Mouse (Mus musculus) urinary bladder, adult 2 months (tissue): ENCODE data around the gene Ppp1r16b. TPM values are rescaled to one million over a fixed set of nuclear protein-coding genes. Genes with fewer than 3 reads are reported as not detected.

Experiments
- DNase-seq: peaks from one replicate; pipeline ENCODE4 v3.0.0; 2022; ENCODE audit warnings: low spot score
- polyA plus RNA-seq: library from polyadenylated mRNA; depleted of rRNA; stranded (reverse); fragments of >200 nt; gene quantifications from 2 replicates; pipeline ENCODE4 v1.2.3, GENCODE M21; 2012

Gene Ppp1r16b
- polyA plus RNA-seq, 1 experiment, result 0.95 TPM

DNA sequence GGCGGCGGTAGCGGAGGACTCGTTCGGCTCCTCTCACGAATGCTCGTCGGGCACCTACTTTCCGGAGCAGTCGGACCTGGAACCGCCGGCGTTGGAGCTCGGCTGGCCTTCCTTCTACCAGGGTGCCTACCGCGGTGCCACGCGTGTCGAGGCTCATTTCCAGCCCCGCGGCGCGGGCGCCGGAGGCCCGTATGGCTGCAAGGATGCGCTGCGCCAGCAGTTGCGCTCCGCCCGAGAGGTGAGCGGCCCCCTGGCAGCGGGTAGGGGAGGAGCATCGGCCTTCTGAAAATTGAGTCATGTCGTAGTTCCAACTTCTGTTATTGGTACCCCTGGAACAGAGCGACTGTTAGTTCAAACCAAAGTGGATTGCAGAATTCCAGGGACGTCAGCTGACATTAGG is 103.2 kb downstream of the Ppp1r16b start:
- DNase-seq, result no peak

DNA sequence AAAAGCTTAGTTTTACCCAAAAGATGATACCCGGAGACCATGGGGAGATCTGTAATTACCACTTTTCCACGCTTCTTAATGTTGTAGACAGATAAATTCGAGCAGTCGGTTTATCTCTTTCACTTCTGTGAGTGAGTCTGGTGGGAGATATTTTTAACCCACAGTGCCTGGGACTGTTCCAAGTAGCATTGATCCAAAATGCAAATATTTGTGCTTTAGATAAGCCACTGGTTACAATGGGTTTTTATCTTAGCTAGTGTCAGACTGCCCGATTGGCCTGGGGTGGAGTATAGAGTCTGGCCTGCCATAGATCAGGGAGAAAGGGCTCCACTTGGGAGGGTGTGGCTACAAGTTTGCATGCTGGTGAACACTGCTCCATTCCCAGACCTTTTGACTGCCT is 103.6 kb downstream of the Ppp1r16b start:
- DNase-seq, result no peak

DNA sequence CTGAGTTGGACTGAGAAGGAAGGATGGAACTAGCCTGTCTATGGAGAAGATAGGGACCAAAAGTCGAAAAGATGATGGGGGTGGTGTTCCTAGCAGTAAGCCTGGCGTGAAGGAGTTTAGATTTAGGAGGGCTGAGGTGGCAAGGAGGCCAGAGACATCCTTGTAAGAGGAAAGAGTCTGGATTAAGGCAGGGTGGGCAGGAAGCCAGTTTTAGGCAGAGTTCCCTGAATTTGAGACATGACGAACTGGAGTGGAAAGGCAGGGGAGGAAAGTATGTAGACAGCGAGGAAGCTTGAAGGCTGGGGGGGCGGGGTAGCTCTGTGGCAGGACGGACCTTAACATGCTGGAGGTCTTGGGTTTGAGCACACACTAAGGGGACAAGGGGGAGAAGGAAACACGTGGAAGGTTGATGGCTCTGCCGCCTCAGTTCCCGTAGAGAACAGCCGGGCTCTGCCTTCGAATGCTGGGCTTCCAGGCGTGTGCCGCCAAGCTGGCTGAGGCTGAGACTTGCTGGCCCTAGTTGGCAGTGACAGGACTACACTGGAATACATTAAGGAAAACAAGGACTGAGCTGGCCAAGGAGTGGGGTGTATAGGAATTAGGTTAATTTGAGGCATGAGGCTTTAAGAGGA is 105.0 kb downstream of the Ppp1r16b start:
- no peak for DNase-seq

DNA sequence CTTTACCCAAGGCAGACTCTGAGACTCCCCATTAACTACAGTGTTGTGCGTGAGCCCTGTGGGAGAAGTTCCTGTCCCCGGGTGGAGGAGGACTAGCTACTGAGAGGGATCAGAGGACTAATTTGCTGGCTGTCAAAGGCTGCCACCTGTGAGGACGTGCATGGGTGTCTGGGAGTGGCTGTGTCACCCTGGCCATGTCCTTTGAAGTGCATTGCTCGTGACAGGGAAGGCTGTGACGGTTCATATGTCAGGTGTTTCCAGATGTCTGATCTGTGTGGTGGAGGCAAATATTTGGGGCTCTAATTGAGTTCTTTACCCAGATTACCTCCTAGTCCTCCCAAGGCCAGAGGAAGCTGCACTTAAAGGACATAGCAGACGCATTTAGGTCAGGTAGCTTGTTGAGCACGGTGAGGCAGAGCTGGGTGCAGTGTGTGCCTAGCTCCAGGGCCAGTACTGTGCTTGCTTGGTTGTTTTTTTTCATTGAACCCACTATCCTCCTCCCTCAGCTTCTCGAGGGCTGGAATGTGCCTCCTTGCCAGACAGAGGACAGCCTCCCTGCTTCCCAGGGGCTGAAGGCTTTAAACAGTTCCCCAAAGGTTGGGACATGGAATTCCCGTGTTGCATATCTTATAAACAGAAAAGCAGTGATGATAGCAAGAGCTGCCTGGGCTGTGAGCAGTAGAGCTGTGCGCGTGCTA is 106.0 kb downstream of the Ppp1r16b start:
- no peak for DNase-seq

DNA sequence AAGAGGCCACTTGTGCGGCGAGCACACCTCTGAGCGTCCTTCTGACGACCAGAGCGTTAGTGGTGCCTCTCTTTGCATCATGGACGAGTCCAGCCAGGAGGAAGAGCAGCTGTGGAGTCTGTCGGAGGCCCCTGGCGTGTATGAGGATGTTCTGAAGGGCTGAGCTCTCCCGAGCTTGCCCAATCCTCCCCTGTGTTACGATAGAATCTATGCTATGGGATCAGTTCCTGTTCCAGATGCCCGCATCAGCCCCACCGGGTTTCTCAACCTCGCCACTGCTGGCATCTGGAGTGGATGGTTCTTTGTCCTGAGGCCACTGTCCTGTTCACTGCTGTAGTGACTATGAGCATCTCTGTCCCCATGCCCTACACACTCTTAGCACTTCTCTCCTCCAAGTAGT is 107.6 kb downstream of the Ppp1r16b start:
- DNase-seq, result no peak

DNA sequence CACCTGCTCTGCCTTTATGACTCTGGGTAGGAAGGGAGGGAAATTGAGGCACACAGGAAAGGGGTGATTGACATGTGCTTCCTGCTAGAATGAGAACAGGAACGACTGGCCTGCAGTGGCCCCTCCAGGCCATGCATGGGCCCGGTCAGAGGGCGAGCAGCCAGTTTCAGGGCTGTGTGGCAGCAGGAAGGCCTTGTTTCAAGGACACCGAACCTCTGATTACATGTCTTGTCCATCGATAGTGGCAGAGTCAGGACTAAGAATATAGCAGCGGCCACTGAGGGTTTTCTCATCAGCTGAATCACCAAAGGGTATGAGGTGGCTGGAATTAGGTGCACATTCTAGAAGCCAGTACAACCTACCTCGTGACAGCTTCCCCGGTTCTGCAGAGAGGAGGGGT is 109.7 kb downstream of the Ppp1r16b start:
- DNase-seq, result no peak

DNA sequence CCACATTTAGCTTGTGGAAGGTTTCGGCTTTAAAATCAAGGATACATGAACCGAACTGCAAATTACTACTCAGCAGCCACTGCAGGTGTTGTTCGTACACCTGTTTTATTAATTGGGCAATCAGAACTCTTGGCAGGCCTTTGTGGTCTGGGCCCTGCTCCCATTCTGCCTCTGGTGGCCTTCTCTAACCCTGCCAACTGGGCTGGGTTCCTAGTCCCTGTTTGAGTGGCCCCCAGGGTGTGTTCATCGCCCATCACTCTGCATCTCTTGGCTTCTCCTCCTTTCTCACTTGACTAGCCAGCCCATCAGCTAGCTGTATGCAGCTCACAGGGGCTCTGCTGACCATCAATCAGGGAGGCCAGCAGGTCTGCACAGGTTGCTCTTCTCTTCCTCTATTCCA is 111.5 kb downstream of the Ppp1r16b start:
- DNase-seq, result no peak

DNA sequence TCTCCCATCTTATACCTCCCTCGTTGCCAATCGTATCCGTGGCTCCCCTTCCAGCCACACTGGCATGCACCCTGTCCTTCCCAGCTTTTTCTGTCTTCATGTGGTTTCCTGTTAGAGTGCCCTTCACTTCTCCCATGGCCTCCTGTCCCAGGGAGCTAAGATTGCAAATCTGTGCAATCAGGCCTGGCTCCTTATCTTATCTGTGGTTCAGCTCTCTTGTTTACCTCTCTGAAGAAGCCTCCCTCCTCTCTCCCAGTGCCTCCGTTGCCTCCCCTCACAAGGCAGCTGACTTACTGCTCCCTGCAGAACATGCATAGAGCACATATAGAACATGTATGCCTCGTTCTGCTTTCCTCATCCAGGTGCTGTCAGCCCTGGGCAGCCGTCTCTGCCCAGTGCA is 112.3 kb downstream of the Ppp1r16b start:
- DNase-seq, result no peak

DNA sequence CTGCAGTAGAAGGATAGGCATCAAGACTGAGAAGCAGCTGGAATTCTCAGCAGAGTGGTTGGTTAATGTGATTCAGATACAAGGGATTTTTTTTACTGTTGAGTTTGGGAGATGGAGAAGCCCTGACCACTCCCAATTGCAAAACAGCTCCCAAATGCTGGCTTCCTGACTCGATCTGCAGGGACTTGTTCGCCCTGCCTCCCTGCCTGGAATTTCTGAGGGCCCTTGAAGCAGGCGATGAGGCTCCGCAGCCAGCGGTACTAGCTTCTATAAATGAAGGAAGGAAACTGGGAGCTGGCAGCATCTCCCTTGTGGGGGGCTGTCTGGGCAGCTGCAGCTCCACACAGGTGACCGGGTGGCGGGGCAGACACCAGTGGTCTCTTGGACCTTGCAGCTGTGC is 113.2 kb downstream of the Ppp1r16b start:
- no peak for DNase-seq

DNA sequence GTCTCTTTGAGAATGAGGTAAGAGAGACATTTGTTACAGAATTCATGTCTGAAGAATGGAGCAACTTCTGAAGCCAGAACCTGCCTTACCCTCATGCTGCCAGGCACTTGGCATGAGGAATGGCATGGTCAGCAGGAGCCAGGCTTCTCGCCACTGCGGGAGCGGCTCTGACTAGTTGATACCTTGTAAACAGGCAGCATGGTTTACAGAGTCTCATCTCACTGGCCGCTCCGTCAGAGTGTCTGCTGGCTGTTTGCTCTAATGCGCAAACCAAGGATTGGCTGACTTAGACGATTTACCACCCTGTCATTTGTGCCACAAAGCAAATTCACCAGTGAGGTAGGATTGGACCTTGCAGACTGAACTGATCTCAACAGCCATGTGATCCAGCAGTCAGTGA is 115.9 kb downstream of the Ppp1r16b start:
- DNase-seq, result no peak

DNA sequence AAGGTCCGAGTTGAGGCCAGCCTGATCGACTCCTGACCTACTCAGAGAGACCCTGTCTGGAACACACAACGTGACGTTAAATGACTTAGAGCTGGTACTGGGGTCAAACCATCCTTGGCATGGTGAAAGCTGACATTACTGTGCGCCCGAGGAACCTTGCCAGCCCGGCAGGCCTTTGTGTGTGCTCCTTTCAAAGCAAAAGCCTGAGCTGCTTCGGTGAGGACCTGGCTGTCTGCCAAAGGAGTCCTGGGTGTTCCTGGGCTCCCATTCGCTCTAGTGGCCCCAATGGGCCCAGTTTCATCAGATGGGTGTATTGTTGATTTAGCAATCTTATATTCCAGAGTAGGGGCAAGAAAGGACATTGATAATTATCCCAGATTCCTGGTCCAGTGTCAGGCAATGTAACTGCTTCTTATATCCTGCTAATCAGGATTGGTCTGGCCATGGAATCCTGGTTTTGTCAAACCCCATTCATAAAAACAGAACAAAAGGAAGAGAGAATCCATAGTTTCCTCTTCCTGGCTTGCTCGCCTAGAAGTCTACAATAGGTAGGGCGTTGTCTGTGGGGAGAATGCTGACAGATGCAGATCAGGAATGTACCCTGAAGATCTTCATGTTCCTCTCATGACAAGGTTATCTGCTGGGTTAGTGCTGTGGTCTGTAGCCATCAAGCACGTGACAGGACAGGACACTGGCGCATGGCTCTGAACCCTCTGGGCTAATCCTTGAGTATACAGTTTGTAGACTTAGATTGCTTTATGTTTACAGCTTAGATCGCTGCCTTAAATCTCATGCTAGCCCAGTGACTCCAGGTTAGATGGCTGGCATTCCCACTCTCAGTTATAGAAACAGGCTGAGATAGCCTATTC is 122.0 kb downstream of the Ppp1r16b start:
- DNase-seq, result no peak

DNA sequence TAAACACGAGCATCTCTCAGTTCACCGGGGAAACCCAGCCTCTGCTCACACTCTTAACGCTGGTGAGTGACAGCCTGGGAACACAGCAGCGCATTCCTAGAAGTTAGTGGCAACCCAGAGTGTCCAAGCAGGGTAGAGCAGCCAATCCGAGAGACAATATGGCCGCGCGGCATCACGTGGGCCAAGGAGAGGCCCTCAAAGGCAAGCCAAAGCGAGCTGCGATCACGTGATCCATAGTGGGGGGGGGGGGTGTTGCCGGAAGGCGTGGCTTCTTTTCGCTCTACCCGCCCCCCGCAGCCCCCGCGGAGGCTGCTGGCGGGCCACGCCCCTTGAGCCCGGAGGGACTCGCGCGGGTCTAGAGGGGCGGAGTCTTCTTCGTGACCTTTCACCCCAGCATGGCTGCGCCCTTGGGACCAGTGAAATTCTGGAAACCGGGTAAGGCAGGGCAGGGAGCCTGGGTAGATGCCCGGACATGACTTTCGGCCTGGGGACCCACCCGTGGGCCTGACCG is 129.4 kb downstream of the Ppp1r16b start, which contains the start of gene Dhx35:
Gene Dhx35 (plus strand): TSS at position 314 of the 511 bp plus-strand sequence.
- DNase-seq, result peak; percentile 80

DNA sequence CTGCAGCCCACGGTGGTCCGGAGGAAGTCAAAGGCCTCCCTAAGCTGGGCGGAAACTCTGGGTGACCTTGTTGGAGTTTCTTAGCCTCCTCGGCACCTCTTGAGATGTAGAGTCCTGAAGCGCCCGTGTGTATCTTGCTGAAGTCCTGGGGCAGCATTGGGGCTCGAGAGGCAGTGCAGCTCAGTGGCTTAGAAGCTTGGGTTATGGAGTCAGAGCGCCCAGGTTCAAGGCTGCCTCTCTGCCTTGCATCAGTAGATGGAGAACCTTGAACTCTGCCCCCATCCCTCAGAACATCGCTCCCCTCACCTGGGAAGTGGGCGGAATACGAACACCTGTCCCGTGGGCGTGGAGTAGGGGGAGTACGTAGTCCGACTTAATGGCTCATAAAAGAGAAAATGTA is 129.8 kb downstream of the Ppp1r16b start:
- no peak for DNase-seq

DNA sequence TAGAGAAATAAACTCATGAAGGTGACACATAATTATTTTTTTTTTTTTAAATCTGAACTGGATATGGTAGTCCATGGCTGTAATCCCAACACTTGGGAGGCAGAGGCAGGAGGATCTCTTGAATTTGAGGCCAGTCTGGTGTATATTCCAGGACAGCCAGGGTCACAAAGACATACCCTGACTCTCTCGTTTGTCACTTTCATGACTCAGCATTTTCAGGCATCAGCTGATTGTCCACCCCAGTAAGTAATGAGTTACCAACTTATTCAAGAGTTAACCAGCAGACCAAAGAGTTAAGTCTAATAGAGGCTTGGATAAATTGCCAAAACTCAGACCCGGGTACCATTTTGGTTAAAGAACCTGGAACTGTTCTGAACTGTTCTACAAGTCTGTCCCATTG is 130.7 kb downstream of the Ppp1r16b start:
- DNase-seq, result no peak

DNA sequence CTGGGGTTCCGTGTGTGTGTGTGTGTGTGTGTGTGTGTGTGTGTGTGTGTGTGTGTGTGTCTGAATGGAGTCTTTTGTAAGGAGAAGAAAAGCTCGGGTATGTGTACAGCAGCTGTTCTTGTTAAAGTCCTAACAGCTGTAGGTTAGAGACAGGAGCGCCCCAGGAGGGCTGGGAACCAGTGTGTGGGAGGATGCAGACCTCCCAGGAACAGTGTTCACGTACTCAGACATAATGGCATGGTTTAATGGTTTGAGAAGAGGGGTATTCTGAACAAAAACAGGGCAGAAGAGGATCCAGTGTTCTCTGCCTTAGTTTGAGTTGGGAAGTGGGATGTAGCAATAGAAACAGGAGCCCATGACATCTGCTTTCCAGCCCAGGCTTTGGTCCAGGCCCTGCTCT is 134.1 kb downstream of the Ppp1r16b start:
- no peak for DNase-seq

DNA sequence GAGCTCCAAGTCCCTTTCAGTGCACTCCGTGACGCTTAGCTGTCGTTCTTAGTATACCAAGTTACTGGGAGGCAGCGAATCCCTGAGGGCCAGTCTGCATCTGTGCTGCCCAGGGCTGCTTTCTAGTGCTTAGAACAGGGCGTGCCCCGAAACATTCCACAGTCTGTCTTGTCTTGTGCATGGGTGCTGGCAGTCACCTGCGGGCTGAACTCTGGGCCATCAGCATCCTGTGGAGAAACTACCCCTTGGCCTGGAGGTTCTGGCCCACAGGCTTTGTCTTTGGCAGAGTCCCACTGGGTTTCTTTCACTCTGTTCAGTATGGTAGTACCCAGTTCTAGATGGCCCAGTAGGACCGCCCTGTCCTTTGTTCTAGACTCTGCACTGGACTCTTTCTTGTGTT is 135.6 kb downstream of the Ppp1r16b start:
- no peak for DNase-seq

DNA sequence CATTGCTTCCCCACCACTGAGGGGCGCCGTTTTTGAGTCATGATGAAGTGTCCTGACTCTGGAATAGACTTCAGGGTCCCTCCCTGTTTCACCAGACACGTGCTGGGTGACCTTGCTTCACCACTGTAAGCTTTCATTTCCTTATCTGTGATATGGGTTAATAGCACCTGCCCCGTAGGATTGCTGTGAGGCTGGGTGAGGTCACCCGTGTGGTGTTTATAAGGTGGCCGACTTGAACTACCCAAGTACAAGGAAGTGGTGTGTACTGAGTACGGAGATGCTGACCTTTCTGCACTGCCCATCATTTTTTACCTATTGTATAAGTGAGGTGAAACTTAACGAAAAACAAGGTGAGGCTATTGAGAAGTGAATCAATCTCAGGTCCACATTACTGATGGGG is 138.4 kb downstream of the Ppp1r16b start:
- DNase-seq, result no peak

DNA sequence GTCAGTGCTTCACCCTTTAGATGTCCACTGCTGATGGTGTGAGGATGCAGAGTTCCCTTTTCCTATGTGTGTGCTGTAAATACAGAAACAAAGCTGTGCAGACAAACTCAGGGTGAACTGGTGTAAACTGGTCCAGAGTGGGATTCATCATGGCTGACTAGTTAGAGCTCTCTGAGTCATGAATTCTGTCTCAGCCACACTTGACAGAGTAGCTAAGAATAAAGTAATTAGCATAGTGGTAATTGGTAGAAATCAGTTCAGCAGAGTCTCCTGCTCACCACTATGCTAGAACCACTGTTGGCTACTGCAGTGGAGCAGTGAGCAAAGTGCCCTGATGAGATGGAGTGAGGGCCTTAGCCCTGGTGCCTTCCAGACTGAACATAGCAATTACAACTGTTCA is 150.5 kb downstream of the Ppp1r16b start:
- DNase-seq, result no peak
